Mouse (Mus musculus): ENCODE data around the gene Tgfbr3. TPM values are rescaled to one million over a fixed set of nuclear protein-coding genes. Genes with fewer than 3 reads are reported as not detected.
A peak's percentile ranks its signal among the peaks of the same experiment; 100 is the strongest.

Tgfbr3 gene
- polyA plus RNA-seq, 1 experiment from 2014 or later = 21.4 TPM

DNA sequence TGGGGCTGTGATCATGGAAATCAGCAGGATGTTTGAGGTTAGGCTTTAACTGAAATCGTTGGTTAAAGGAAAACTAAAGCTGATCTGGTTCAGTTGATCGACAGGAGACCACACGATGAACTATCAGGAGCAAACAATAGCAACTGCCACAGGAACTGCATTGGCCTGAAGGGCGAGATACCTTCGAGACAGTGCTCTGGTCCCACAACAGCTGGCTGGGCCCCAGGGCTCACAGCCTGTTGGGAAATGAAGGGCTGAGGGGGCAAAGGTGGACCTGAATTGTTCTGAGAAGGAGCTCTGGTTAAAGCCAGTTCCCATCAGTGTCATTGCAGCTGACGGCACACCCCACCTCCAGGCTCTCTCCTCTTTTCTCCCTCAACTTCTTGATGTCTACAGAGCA lies 52.5 kb downstream of the Tgfbr3 start:
- ATAC-seq (no peak), DNase-seq (ENCODE audit: low spot score) (no peak)
- H3K4me1 ChIP-seq (ENCODE audit: insufficient read depth, low read depth, low read length) = peaks cover 30% of the 10 kb centered on the region
- H3K9me3 ChIP-seq (ENCODE audit: low read length) = no peaks in the 10 kb centered on the region
- TF ChIP-seq EP300 (IDR thresholded peaks at IDR 0.05) (no peak), CTCF (IDR thresholded peaks at IDR 0.05) (no peak)
- no peaks in the 10 kb centered on the region for H3K27me3 ChIP-seq (replicated peaks; ENCODE audit: insufficient read depth, low read length)
- 59% methylated on average over 6 of the region's 6 CpGs for WGBS
- H3K9ac ChIP-seq (replicated peaks; ENCODE audit: low read depth) = no peak overlapping the region
- H3K36me3 ChIP-seq (ENCODE audit: insufficient read depth, low read length) = no peaks in the 10 kb centered on the region
- H3K4me2 ChIP-seq (replicated peaks; ENCODE audit: low read depth, low read length) = no peak overlapping the region
- H3K27ac ChIP-seq (ENCODE audit: low read length) = no peak overlapping the region
- H3K4me3 ChIP-seq (ENCODE audit: low read depth, low read length) = no peak overlapping the region

DNA sequence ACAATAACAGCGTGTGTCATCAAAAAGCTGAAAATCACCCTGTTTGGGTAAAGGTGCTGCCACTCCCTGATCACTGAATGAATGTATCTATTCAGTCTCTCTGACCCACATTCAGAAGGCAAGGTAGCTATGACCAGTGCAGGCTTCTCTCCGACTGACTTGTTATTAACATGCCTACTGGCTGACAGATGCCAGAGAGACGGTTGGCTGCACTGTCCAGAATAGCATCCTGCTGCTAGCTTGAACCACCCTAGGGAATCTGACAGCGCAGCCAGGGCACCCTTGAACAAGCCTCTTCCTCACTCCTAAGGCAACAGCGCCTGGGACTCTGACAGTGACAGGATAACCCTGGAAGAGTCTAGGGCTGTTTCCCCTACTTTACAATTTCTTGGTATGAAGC lies 53.4 kb downstream of the Tgfbr3 start:
- no peaks in the 10 kb centered on the region for H3K27me3 ChIP-seq (replicated peaks; ENCODE audit: insufficient read depth, low read length)
- ATAC-seq (no peak), DNase-seq (ENCODE audit: low spot score) (no peak)
- no peaks in the 10 kb centered on the region for H3K9me3 ChIP-seq (ENCODE audit: low read length)
- 80% methylated on average over 5 of the region's 5 CpGs for WGBS
- H3K27ac ChIP-seq (ENCODE audit: low read length) = no peak overlapping the region
- no peak for TF ChIP-seq CTCF (IDR thresholded peaks at IDR 0.05)
- no peak overlapping the region for H3K4me2 ChIP-seq (replicated peaks; ENCODE audit: low read depth, low read length)
- H3K4me3 ChIP-seq (ENCODE audit: low read depth, low read length) = no peak overlapping the region
- H3K9ac ChIP-seq (replicated peaks; ENCODE audit: low read depth) = no peak overlapping the region
- H3K36me3 ChIP-seq (ENCODE audit: insufficient read depth, low read length) = no peaks in the 10 kb centered on the region
- H3K4me1 ChIP-seq (ENCODE audit: insufficient read depth, low read depth, low read length) = peaks cover 30% of the 10 kb centered on the region

DNA sequence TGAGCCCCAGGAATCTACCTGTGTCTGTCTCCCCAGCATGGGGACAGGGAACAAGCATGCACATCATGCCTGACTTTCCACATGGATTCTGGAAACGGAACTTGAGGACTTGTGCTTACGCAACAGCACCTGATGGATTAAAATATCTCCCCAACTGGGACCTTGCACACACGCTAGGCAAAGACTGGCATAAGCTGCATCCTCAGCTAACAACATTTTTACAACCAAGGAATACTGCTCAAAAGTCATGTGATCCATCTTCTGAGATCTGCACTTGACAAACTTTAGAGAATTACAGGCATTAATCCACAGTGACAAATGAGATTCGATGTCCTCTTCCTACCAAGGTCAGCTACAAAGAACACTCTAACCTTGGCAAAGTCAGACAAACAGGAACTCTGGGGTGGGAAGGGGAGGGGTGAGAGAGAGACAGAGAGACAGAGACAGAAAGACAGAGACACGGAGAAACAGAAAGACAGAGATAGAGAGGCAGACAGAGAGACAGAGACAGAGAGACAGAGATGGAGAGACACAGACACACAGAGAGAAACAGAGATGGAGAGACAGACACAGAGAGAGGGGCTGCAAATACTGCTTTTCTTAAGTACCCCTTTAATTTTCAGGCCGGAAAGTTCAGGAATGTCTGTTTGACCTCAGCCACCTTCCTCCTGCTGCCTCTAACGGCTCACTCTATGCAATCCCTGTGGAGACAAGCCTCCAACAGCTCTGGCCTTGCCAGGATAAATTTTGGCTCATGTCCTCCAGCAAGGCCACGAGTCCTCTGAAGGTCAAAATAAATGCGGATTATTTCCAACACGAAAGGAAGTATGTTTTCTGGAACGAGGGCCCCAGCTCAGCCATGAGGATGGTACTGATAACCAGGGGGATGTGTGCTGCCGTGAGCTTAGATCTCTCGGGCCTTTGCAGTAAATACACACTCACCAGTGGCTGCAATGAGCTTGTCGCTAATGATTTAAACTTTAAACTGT lies 55.8 kb downstream of the Tgfbr3 start:
- Histone ChIP-seq H3K4me1 (ENCODE audit: insufficient read depth, low read depth, low read length) (peaks cover 26% of the 10 kb centered on the region), H3K36me3 (ENCODE audit: insufficient read depth, low read length) (no peaks in the 10 kb centered on the region), H3K4me3 (ENCODE audit: low read depth, low read length) (no peak overlapping the region), H3K4me2 (replicated peaks; ENCODE audit: low read depth, low read length) (no peak overlapping the region), H3K27me3 (replicated peaks; ENCODE audit: insufficient read depth, low read length) (no peaks in the 10 kb centered on the region), H3K27ac (ENCODE audit: low read length) (peak overlapping the region; percentile 14; the same call in 1 of the 2 replicates), H3K9me3 (ENCODE audit: low read length) (no peaks in the 10 kb centered on the region), H3K9ac (replicated peaks; ENCODE audit: low read depth) (no peak overlapping the region)
- peak; percentile 22 for DNase-seq (ENCODE audit: low spot score)
- TF ChIP-seq CTCF (IDR thresholded peaks at IDR 0.05) (no peak), EP300 (IDR thresholded peaks at IDR 0.05) (no peak)
- WGBS = 34% methylated on average over 14 of the region's 14 CpGs
- ATAC-seq = peak; percentile 46; the same call in 1 of the 2 replicates

DNA sequence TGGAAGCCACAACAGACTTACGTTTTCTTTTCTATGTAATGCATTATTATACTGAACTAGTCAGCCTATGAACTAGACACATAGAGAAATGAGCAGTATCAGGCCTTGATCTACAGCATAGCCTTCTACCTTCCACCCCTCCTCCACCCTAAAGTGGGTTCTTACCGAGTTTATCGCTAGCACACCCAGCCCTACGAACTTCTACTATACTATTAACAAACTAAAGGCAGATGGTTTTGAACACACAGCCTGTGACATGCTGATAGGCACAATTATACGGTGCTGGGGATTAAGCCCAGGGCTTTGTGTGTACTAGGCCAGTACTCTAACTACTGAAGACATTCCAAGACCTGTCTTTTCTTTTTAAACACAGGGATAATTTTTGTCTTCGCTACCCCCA lies 59.2 kb downstream of the Tgfbr3 start:
- WGBS = 82% methylated on average over 6 of the region's 6 CpGs
- H3K27ac ChIP-seq (ENCODE audit: low read length) = no peak overlapping the region
- DNase-seq (ENCODE audit: low spot score) (no peak), ATAC-seq (no peak)
- H3K9ac ChIP-seq (replicated peaks; ENCODE audit: low read depth) = no peak overlapping the region
- TF ChIP-seq CTCF (IDR thresholded peaks at IDR 0.05) = no peak
- TF ChIP-seq EP300 (IDR thresholded peaks at IDR 0.05) = no peak
- H3K4me3 ChIP-seq (ENCODE audit: low read depth, low read length) = no peak overlapping the region
- no peaks in the 10 kb centered on the region for H3K36me3 ChIP-seq (ENCODE audit: insufficient read depth, low read length)
- no peak overlapping the region for H3K4me2 ChIP-seq (replicated peaks; ENCODE audit: low read depth, low read length)
- H3K4me1 ChIP-seq (ENCODE audit: insufficient read depth, low read depth, low read length) = peaks cover 19% of the 10 kb centered on the region
- H3K27me3 ChIP-seq (replicated peaks; ENCODE audit: insufficient read depth, low read length) = no peaks in the 10 kb centered on the region
- no peaks in the 10 kb centered on the region for H3K9me3 ChIP-seq (ENCODE audit: low read length)

DNA sequence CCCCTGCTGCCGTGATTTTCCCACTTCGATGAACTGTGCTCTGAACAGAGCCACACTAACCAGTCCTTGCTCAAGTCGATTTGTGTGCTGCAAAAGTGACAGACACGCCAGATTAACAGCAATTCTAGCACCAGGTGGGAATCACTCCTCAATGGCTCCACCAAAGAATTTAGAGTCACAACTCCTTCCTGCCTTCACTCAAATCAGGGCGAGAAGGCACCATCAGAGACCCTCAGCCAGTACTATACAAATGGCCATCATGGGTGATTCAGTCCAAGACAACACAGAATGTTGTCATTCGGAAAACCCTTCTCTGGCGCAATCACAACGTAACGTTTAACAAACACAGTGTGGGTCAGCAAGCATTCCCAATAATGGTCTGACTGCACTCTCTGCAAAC lies 60.4 kb downstream of the Tgfbr3 start:
- no peak overlapping the region for H3K4me2 ChIP-seq (replicated peaks; ENCODE audit: low read depth, low read length)
- WGBS = 60% methylated on average over 9 of the region's 9 CpGs
- no peak overlapping the region for H3K27ac ChIP-seq (ENCODE audit: low read length)
- ATAC-seq (no peak), DNase-seq (ENCODE audit: low spot score) (no peak)
- no peak overlapping the region for H3K9ac ChIP-seq (replicated peaks; ENCODE audit: low read depth)
- H3K36me3 ChIP-seq (ENCODE audit: insufficient read depth, low read length) = no peaks in the 10 kb centered on the region
- no peak overlapping the region for H3K4me3 ChIP-seq (ENCODE audit: low read depth, low read length)
- no peaks in the 10 kb centered on the region for H3K9me3 ChIP-seq (ENCODE audit: low read length)
- no peak for TF ChIP-seq CTCF (IDR thresholded peaks at IDR 0.05)
- TF ChIP-seq EP300 (IDR thresholded peaks at IDR 0.05) = no peak
- no peaks in the 10 kb centered on the region for H3K27me3 ChIP-seq (replicated peaks; ENCODE audit: insufficient read depth, low read length)
- peaks cover 11% of the 10 kb centered on the region; the same call in 1 of the 2 replicates for H3K4me1 ChIP-seq (ENCODE audit: insufficient read depth, low read depth, low read length)

DNA sequence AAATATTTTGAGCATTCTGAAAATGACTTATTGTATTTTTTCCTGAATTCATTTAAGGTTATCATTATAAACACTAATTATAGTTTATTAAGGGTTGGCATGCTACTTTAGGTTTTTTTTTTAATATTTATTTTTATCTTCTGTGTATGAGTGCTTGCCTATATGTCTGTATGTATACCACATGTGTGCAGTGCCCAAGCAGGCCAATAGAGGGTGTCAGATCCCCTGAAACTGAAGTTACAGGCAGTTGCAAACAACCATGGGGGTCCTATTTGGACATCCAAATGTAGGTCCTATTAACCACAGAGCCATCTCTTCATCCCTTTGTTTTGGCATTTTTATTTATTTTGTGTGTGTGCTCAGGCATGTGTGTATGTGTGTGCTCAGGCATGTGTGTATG lies 61.8 kb downstream of the Tgfbr3 start:
- Histone ChIP-seq H3K4me3 (ENCODE audit: low read depth, low read length) (no peak overlapping the region), H3K9ac (replicated peaks; ENCODE audit: low read depth) (no peak overlapping the region), H3K27ac (ENCODE audit: low read length) (no peak overlapping the region), H3K4me1 (ENCODE audit: insufficient read depth, low read depth, low read length) (peaks cover 6% of the 10 kb centered on the region; the same call in 1 of the 2 replicates), H3K36me3 (ENCODE audit: insufficient read depth, low read length) (no peaks in the 10 kb centered on the region), H3K4me2 (replicated peaks; ENCODE audit: low read depth, low read length) (no peak overlapping the region), H3K27me3 (replicated peaks; ENCODE audit: insufficient read depth, low read length) (no peaks in the 10 kb centered on the region), H3K9me3 (ENCODE audit: low read length) (no peaks in the 10 kb centered on the region)
- ATAC-seq = no peak
- no peak for TF ChIP-seq EP300 (IDR thresholded peaks at IDR 0.05)
- peak; percentile 30; the same call in 1 of the 2 replicates for TF ChIP-seq CTCF (IDR thresholded peaks at IDR 0.05)
- no peak for DNase-seq (ENCODE audit: low spot score)
